Mouse (Mus musculus): ENCODE results near the gene Ranbp10. TPM values are rescaled to one million over a fixed set of nuclear protein-coding genes. Genes with fewer than 3 reads are reported as not detected.

Gene Ranbp10
- polyA plus RNA-seq, 1 experiment from 2014 or later, result 10.9 TPM

DNA sequence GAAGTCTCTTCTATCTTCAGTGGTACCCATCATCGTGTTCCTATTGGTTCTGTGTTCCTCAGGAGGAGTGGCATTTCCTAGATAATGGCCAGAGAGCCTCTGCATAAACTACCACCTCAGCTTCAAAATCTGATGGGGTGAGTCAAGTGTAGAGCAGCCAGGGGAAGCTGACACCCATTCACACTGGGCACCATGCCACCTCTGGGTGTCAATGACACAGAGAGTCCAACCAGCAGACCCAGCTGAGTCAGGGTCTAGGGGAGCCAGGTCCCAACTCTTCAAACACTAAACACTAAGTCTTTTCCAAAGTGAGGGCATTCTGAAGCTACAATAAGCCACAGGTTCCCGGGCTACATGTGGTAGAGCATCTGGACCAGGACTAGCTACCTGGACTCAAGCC, 18.7 kb downstream of the Ranbp10 start:
- Histone ChIP-seq H3K36me3 (ENCODE audit: insufficient read depth, low read length) (no peaks in the 10 kb centered on the region; the same call in 1 of the 2 replicates), H3K27ac (ENCODE audit: low read length) (no peak overlapping the region; the same call in 1 of the 2 replicates), H3K4me1 (ENCODE audit: insufficient read depth, low read depth, low read length) (peaks cover 15% of the 10 kb centered on the region), H3K4me2 (replicated peaks; ENCODE audit: low read depth, low read length) (no peak overlapping the region), H3K4me3 (ENCODE audit: low read depth, low read length) (no peak overlapping the region), H3K9me3 (ENCODE audit: low read length) (no peaks in the 10 kb centered on the region), H3K9ac (replicated peaks; ENCODE audit: low read depth) (no peak overlapping the region), H3K27me3 (replicated peaks; ENCODE audit: insufficient read depth, low read length) (no peaks in the 10 kb centered on the region)
- ATAC-seq, result peak; percentile 69
- TF ChIP-seq CTCF (IDR thresholded peaks at IDR 0.05) (no peak), EP300 (IDR thresholded peaks at IDR 0.05) (no peak)
- WGBS, result 79% methylated on average over 2 of the region's 2 CpGs
- DNase-seq (ENCODE audit: low spot score), result peak; percentile 37

DNA sequence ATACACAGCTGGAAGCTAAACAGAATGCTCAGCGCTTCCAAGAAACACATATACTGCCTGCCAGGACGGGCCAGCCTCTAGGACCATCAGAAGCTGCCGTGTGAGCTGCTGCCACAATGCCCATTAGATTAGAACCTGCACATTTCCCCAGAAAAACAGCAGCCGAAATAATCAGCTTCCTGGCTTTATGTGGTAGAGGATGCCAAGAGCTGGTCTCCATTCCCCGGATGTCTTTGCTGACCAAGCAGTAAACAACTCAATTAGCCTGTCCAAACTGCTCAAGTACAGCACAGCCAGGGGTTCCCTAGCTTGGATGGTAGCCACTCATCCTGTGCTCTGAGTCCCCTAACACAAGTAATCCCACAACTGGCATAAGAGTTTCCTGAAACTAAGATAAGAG, 19.4 kb downstream of the Ranbp10 start:
- peak; percentile 34; the same call in 1 of the 2 replicates for ATAC-seq
- no peaks in the 10 kb centered on the region for H3K9me3 ChIP-seq (ENCODE audit: low read length)
- H3K4me2 ChIP-seq (replicated peaks; ENCODE audit: low read depth, low read length), result no peak overlapping the region
- peak; percentile 48 for DNase-seq (ENCODE audit: low spot score)
- H3K27me3 ChIP-seq (replicated peaks; ENCODE audit: insufficient read depth, low read length), result no peaks in the 10 kb centered on the region
- WGBS, result 56% methylated on average over 5 of the region's 5 CpGs
- H3K4me3 ChIP-seq (ENCODE audit: low read depth, low read length), result no peak overlapping the region
- TF ChIP-seq EP300 (IDR thresholded peaks at IDR 0.05), result no peak
- TF ChIP-seq CTCF (IDR thresholded peaks at IDR 0.05), result no peak
- H3K36me3 ChIP-seq (ENCODE audit: insufficient read depth, low read length), result no peaks in the 10 kb centered on the region; the same call in 1 of the 2 replicates
- H3K4me1 ChIP-seq (ENCODE audit: insufficient read depth, low read depth, low read length), result peaks cover 15% of the 10 kb centered on the region
- H3K27ac ChIP-seq (ENCODE audit: low read length), result peak overlapping the region; percentile 38; the same call in 1 of the 2 replicates
- no peak overlapping the region for H3K9ac ChIP-seq (replicated peaks; ENCODE audit: low read depth)

DNA sequence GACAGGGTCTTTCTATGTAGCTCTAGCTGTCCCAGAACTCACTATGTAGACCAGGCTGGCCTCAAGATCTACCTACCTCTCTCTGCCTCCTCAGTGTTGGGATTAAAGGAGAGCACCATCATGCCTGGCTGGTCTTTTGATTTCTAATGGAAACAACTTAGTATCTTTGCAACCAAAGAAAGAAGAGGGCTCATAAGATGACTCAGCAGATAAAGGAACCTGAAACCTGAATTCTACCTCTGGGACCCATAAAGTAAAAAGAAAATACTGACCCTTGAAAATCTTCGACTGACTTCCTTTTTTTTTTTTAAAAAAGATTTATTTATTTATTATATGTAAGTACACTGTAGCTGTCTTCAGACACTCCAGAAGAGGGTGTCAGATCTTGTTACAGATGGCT, 21.2 kb downstream of the Ranbp10 start:
- DNase-seq (ENCODE audit: low spot score) (no peak), ATAC-seq (no peak)
- 66% methylated on average over 1 of the region's 1 CpGs for WGBS
- H3K27me3 ChIP-seq (replicated peaks; ENCODE audit: insufficient read depth, low read length), result no peaks in the 10 kb centered on the region
- H3K4me1 ChIP-seq (ENCODE audit: insufficient read depth, low read depth, low read length), result peaks cover 12% of the 10 kb centered on the region
- no peak overlapping the region for H3K9ac ChIP-seq (replicated peaks; ENCODE audit: low read depth)
- no peaks in the 10 kb centered on the region for H3K9me3 ChIP-seq (ENCODE audit: low read length)
- no peak for TF ChIP-seq EP300 (IDR thresholded peaks at IDR 0.05)
- no peak for TF ChIP-seq CTCF (IDR thresholded peaks at IDR 0.05)
- H3K27ac ChIP-seq (ENCODE audit: low read length), result peak overlapping the region; percentile 57; the same call in 1 of the 2 replicates
- H3K4me2 ChIP-seq (replicated peaks; ENCODE audit: low read depth, low read length), result no peak overlapping the region
- H3K36me3 ChIP-seq (ENCODE audit: insufficient read depth, low read length), result no peaks in the 10 kb centered on the region; the same call in 1 of the 2 replicates
- H3K4me3 ChIP-seq (ENCODE audit: low read depth, low read length), result no peak overlapping the region

DNA sequence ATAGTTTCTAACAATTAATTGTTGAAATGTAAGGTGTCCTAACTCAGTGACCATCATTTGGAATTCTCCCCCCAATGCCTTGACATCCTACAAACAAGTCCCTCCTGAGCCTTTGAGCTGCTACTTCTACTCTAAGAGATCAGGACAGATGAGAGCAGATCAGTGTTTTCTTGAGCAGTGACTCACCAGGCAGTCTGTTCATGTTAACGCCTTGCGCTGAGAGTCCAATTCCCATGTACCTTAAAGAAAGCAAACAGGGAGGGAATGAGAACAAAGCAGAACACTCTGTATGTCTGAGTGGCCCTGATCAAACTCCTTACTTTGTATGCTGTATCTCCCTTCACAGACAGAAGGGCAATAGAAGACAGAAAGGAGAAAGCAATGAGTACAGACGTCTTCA, 21.8 kb downstream of the Ranbp10 start:
- Histone ChIP-seq H3K27me3 (replicated peaks; ENCODE audit: insufficient read depth, low read length) (no peaks in the 10 kb centered on the region), H3K4me1 (ENCODE audit: insufficient read depth, low read depth, low read length) (peaks cover 12% of the 10 kb centered on the region), H3K36me3 (ENCODE audit: insufficient read depth, low read length) (no peaks in the 10 kb centered on the region), H3K27ac (ENCODE audit: low read length) (peak overlapping the region; percentile 57), H3K4me3 (ENCODE audit: low read depth, low read length) (no peak overlapping the region), H3K9ac (replicated peaks; ENCODE audit: low read depth) (no peak overlapping the region), H3K9me3 (ENCODE audit: low read length) (no peaks in the 10 kb centered on the region), H3K4me2 (replicated peaks; ENCODE audit: low read depth, low read length) (no peak overlapping the region)
- TF ChIP-seq EP300 (IDR thresholded peaks at IDR 0.05) (no peak), CTCF (IDR thresholded peaks at IDR 0.05) (no peak)
- peak; percentile 29; the same call in 1 of the 2 replicates for ATAC-seq
- DNase-seq (ENCODE audit: low spot score), result no peak
- WGBS, result 62% methylated on average over 3 of the region's 3 CpGs

DNA sequence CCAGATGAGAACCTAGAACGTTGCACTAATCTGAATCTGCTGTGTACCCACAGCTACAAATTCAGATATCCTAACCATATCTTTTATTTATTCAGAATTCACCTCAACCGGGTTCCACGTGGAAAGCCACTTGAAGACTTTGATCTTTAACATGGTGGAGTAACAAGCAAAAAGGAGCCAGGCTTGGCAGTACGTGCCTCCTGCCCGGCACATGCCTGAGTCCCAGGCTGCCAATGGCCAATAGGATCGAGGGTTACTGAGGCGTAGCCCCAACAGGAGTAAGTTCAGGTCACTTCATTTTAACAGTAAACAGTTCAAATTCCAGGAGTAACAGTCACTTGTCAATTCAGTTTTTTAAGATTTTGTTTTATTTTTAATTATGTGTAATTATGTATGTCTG, 22.4 kb downstream of the Ranbp10 start:
- Histone ChIP-seq H3K27ac (ENCODE audit: low read length) (peak overlapping the region; percentile 8), H3K4me1 (ENCODE audit: insufficient read depth, low read depth, low read length) (peaks cover 15% of the 10 kb centered on the region), H3K9ac (replicated peaks; ENCODE audit: low read depth) (no peak overlapping the region), H3K9me3 (ENCODE audit: low read length) (no peaks in the 10 kb centered on the region), H3K4me2 (replicated peaks; ENCODE audit: low read depth, low read length) (no peak overlapping the region), H3K4me3 (ENCODE audit: low read depth, low read length) (no peak overlapping the region), H3K36me3 (ENCODE audit: insufficient read depth, low read length) (no peaks in the 10 kb centered on the region), H3K27me3 (replicated peaks; ENCODE audit: insufficient read depth, low read length) (no peaks in the 10 kb centered on the region)
- peak; percentile 39 for DNase-seq (ENCODE audit: low spot score)
- TF ChIP-seq EP300 (IDR thresholded peaks at IDR 0.05), result no peak
- no peak for TF ChIP-seq CTCF (IDR thresholded peaks at IDR 0.05)
- 62% methylated on average over 7 of the region's 7 CpGs for WGBS
- peak; percentile 39; the same call in 1 of the 2 replicates for ATAC-seq

DNA sequence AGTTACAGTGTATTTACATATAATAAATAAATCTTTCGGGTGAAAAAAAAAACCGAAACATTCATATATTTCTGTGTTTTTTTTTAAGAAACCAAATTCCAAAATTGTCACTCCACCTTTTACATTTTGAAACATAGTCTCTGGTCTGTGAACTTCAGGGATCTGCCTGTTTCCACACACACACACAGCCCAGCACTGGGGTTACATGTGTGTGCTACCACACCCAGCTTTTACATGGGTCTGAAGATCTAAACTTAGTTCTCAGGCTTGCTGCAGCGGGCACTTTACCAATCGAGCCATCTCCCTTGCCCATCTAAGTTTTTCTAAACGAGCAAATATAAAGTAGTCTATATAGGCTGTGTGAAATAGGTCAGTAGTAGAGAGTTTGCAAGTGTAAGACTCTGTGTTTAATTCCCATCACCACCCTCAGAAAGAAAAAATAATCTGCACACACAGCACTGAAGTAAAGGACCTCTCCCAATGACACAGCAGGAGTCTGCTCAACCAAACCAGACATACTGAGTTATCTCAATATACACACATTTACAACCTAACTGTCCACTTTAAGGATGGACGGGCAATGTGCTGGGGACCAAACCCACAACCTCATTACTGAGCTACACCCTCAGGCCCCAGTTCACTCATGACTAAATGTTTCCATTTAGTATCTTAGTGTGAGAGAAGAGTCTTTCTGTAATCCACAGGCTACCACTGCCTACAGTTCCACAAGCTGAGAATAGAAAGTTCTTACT, 25.8 kb downstream of the Ranbp10 start:
- Histone ChIP-seq H3K9me3 (ENCODE audit: low read length) (no peaks in the 10 kb centered on the region), H3K27ac (ENCODE audit: low read length) (no peak overlapping the region), H3K4me1 (ENCODE audit: insufficient read depth, low read depth, low read length) (peaks cover 12% of the 10 kb centered on the region), H3K36me3 (ENCODE audit: insufficient read depth, low read length) (no peaks in the 10 kb centered on the region), H3K27me3 (replicated peaks; ENCODE audit: insufficient read depth, low read length) (no peaks in the 10 kb centered on the region), H3K4me2 (replicated peaks; ENCODE audit: low read depth, low read length) (no peak overlapping the region), H3K9ac (replicated peaks; ENCODE audit: low read depth) (no peak overlapping the region), H3K4me3 (ENCODE audit: low read depth, low read length) (no peak overlapping the region)
- DNase-seq (ENCODE audit: low spot score) (no peak), ATAC-seq (no peak)
- WGBS, result 83% methylated on average over 6 of the region's 6 CpGs
- TF ChIP-seq EP300 (IDR thresholded peaks at IDR 0.05), result no peak
- TF ChIP-seq CTCF (IDR thresholded peaks at IDR 0.05), result no peak
